Mouse (Mus musculus) adrenal gland, postnatal 4 days (tissue): ENCODE measurements around the gene Cd207. TPM values are rescaled to one million over a fixed set of nuclear protein-coding genes. Genes with fewer than 3 reads are reported as not detected.
"Not testable (repeated sequence)": the region's sequence is repeated elsewhere in the genome, so short reads cannot be mapped to it uniquely, and the experiment has no call there.

Experiments used
- DNase-seq, 2 experiments: peaks; one replicate each; pipeline ENCODE4 v3.0.0; 2021 to 2022; ENCODE audit warnings: low spot score in 2 of 2, mixed read lengths in 2 of 2
- total RNA-seq, 2 experiments: library from RNA; stranded (reverse); gene quantifications; 2 replicates each; pipeline ENCODE4 v1.2.3; 2021

Cd207 gene
- total RNA-seq, 2 experiments from 2014 or later, result 0.45 TPM; not detected in 1

DNA sequence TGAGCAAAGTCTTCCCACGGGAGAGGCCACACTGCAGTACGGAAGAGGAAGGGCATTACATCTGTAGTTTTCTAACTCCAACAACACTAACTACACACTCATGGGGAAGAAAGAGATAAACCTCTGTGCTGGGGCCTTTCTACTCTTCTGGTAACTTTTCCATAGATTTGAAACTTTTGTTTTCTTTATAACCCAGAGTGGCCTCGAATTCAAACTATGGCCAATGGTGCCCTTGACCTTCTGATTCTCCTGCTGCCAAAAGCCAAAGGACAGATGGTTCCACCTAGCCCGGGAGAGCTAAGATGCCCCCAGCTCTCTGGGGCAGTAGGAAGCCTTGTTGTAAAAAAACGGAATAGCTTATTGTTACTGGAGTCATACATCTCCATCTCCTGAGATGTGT is 22.3 kb upstream of the Cd207 start:
- DNase-seq, result no peak

DNA sequence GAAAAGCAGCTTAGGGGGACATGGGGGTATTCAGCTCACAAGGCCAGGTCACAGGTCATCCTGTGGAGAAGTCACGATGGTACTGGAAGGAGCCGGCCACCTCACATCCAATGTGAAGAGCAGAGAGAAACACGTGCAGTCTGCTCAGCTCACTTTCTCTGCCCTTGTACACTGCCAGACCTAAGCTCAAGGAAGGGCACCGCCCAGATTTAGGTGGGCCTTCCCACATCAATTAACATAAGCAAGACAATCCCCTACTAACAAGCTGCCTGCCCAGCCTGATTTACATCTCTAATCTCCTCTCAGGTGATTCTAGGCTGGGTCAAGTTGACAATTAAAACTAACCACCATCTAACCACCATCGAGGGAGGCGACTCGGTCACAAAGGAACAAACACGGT is 20.3 kb upstream of the Cd207 start:
- no peak for DNase-seq

DNA sequence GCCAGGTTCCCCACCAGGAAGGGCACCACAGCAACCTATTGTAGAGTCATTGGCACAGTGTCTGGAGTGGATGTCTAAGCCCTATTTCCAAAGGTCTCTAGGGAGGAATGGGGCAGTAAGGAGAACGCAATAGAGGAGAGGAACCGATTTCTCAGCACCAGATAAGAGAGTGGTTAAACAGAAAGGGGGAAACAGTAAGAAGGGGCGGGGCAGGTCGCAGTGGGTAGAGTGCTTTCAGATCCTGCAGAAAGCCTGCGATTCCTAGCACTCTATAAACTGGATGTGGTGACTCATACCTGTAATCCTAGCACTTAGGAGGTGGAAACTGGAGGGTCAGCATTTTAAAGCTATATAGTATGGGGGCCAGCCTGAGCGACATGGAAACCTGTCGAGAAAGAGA is 19.0 kb upstream of the Cd207 start:
- no peak for DNase-seq

DNA sequence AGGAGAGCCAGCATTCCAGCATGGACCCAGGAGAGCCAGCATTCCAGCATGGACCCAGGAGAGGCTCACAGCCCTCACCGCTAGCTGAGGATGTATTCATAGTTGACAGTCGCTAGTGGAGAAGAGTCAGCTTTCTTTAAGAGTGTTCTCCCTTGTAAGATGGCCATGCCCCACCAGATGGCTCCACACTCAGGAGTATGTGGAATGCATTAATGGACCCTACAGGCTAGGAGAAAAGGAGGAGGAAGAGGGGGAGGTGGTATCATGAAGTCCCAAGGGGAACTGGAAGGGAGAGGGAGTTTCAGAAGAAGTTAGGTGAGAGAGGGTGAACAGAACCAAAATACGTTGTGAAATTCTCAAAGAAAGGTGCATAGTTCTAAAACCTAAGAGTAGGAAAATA is 18.1 kb upstream of the Cd207 start:
- no peak for DNase-seq

DNA sequence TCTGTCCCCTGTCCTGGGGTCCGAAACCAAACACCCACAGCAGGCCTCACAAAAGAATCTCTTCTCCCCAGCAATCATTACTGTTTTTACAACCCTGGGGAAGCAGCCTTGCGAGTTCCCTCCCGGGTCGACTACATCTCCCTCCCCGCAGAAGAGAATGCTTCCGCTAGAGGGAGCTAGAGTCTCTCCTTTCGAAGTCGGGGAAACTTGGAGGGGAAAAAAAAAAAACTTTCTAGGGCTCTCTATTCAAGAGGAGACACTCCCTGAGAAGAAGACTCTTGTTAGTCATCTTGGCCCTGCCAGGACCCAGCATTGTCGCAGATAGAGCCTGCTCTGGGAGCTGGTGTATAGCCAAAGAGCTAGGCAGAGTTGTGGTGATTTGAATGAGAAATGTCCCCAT is 16.2 kb upstream of the Cd207 start:
- peak in 1 of 2 experiments; percentile 18 for DNase-seq

DNA sequence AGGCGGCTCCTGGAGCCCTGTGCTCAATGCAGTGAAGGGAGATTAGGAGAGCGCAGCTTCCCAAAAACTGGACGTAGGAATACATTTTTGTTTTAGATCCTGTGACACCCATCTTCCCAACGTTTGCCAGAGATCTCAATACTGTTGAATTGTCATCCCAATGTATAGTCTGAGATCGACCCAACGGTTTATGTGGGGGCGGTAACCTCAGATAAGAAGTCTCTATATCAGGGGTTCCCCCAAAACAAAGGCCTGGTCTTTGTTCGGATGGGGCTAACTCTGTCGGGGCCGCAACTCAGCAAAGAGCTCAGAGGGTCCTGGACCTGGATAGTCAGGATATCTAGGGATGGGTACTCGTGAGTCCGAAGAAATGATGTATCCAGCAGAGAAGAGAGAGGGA is 15.3 kb upstream of the Cd207 start:
- DNase-seq, result no peak

DNA sequence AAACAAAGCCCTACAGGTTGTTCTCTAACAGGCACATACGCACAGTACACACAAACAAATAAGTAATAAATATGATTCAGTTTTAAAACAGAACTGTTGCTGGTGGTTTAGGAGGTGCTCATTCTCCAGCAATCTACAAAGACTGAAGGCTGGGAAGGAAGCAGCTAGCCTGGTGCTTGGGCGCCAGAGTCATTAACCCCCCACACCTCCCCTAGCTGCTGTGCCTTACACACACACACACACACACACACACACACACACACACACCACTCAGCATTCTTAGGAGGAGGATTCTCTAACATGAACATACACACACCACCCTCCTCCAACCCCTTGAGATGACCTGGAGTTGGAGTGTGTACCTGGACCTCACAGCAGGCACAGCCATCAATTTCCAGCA is 13.3 kb upstream of the Cd207 start:
- no peak for DNase-seq

DNA sequence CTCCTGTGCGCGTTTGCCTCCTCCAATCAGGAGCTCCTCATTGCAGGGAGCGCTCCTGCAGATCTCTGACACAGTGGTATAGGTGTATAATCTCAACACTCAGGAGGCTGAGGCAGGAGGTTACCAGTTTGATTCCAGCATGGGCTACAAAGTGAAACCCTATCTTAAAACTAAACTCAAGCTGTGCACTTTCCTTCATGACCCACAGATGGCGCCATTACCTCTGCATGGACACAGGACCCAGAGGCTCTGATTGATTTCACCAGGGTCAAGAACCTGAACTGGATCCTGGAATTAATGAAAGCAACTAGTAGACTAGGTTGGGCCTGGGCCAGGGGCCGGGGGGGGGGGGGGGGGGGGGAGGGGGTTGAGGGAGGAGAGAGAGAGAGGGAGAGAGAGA is 12.6 kb upstream of the Cd207 start:
- DNase-seq, result no peak

DNA sequence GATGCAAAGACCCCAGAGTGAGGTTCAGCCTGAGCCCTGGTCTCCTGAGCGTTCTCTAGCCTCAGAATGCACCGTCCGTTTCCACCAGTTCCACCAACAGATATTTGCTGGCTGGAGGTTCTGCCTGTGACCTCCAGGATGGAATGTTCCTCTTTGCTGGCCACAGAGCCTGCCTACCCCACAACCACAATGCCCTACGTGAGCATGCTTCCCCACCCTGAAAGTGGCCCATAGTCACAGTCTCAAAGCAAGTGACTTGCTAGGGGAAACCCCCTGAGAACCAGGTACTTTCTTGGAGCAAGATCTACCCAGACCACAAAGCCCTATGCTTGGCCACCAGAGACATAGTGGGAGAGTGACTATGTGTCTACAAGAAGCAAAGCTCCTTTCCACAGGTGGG is 11.7 kb upstream of the Cd207 start:
- no peak for DNase-seq

DNA sequence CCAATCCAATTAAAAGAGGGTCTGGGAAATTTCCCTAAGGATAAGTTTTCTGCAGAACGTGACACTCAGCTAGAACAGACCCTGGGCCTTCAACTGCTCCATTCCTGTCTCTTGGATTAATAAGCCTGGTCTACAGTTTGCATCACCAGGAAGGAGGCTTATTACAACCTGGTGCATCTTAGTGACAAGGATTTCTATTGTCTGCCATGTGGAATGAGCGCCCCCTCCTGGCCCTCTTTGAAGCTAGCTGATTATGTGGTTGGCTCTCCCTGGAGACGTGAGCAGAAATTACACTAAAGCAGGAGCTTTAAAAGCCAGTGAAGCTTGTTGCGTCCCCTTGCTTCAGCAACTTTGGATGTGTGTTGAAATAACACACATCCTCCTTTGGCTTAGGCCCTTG is 4.3 kb downstream of the Cd207 start:
- DNase-seq, result peak; percentile 50 to 54

DNA sequence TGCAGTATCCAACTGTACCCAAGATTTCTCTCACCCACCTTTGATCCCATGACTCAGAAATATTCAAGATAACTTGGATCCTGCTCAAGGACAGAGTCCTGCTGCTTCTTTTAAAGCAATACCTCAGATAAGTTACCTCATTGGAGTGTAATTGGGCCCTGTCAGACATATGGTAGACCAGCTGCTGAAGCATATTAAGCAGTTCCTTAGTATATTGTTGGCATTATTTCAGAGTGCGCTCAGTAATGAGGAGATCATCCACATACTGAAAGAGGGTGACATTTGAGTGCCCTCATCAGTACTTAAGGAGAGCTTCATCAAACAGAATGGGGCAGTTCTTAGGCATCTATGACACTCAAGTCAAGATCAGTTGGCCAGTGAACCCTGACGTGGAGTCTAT is 12.6 kb downstream of the Cd207 start:
- no peak for DNase-seq

DNA sequence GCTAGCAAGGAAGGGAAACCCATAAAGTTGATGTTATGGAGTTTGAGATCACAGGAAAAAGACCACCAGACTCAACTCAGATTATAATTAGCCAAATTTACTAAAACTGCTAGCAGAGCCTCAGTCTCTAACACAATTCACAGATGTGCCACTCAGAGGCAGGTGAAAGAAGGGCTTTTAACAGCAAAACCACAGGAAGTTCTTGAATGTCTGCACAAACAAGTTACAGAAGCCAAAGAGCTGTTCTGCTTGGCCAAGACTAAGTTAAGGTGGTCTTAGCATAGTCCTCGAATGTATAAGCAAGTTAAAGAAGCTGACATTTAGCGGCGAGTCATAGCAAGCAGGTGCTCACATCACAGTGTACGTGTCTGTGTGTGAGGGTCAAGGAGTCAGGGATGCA is 16.8 kb downstream of the Cd207 start:
- no peak for DNase-seq

DNA sequence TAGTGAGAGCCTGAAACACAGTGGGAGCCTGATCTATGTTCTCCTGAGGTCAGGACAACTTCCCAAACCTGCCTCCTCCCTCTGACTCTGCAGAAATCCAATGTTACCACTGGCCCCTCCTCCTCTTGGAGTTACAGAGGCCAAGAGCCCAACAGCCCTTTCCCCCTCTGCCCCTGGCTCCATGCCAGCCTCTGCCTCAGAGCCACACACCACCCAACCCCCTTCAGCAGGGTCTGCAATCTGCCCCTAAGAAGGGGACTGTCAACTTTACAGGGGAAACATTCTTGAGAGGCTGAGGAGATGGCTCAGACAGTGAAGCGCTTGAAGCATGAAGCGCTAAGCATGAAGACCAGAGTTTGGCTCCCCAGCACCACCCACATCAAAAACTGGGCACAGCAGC is 21.6 kb downstream of the Cd207 start, which contains the start of gene Clec4f:
Gene Clec4f (minus strand): TSS at position 101 of the 400 bp plus-strand sequence.
- no peak for DNase-seq

DNA sequence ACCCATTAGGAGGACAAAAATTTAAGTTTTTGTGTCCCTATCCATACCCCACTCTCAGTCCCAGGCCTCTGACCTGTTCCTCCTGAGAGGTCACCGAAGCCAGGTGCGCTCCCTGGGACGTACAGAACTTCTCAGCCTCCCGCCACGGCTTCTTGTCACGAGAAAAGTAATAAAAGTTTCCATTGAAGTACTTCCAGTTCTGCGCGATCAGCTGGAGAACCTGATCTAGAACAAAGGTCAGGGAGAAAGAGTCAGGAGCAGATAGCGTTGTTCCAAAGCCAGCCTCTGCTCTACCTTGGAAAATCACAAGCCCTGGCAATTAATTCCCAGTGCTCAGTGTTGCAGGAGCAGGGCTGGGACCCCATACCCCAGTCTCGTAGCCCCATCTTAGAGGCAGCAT is 30.9 kb downstream of the Cd207 start:
- DNase-seq, result no peak

DNA sequence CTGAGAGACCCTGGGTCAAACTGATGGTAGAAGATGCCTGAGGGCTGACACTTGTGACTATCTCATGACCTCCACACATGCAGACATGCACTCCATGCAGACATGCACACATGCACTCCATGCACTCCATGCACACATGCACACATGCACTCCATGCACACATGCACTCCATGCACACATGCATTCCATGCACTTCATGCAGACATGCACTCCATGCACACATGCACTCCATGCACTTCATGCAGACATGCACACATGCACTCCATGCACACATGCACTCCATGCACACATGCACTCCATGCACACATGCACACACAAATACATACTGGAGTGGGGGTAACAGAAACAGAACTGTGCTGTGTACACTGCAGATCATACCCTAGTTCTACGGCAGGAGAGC is 42.3 kb downstream of the Cd207 start:
- no peak for DNase-seq

DNA sequence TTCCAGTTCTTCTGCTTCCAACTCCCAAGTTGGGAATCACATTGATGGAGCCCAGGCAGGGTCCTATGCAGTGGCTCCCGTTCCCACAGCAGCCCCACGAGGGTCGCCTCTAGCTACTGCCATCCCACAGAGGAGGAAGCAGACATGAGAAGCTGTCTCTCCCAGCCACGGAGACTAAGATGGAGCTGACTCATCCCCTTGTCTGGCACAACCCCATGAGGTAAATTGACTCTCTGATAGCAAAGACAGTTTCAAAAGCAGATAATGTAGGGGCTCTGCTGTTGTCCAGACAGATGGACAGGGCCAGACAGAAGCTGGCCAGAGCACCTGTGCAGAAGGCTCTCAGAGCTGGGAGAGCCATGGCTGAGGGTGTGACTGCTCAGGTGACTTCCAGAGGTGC is 43.0 kb downstream of the Cd207 start:
- not testable (repeated sequence) for DNase-seq

DNA sequence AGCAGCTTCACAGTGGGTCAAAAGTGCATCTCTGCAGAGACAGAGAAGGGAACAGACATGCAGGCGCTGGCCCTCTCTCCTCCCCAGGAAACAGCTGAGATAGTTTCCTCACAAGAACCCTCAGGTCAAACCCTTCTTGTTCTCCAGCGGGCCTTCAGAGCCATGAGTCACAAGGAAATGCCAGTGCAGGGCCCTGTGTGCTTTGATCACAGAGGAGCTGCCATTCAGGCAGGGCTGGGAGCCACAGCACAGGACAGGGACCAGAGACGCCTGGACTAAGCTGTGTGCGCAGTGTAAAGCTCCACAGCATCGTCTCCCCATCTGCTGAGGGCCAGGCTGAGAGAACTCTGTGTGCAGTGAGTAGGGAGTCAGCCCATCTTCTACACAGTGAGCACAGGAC is 43.6 kb downstream of the Cd207 start:
- not testable (repeated sequence) for DNase-seq

DNA sequence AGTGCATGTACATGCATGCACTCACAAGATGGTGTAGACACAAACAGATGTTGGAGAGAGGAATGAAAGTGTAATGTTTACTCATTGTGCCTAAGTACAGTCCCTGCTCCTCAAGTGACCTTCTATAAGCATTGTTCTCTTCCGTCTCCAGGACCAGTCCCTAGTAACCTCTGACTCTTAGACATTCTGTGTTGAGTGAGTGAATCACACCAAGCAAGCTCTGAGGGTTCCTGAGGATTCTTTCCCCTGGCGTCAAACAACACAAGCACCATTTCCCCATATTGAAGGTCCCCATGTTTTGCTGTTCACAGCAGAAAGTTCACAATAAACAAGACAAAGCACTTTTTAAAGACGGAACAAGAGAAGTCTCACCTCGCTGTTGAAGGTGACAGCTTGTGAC is 45.8 kb downstream of the Cd207 start:
- DNase-seq, result no peak

DNA sequence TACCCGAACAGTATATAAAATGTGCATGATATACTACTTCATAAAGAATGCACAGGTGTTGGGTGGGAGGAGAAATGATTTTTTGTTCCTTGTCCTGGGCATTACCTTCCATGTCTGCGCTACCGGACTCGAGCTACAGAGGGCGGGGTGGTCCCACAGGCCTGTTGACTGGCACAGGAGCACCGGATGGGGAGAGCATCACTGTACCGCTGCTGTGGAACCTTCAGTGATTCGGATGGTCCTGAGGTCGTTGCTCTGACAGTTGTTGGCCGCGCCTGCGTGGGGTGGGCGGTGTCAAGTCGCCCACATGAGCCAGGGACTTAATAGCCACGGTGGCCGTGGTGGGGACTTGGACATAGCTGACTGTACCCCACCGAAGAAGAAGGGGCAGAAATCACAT is 50.9 kb downstream of the Cd207 start:
- DNase-seq, result no peak

Other genes starting within 250 kb of the Cd207 start
- 10 to 100 TPM; 79.0 to 79.5 TPM for gene Tet3, start 218.8 kb downstream of the Cd207 start, total RNA-seq
- 10 to 100 TPM; 46.9 to 53.4 TPM for gene Dguok, start 170.9 kb downstream of the Cd207 start, total RNA-seq
- 1 to 10 TPM; 3.1 to 4.3 TPM for gene Actg2, start 141.6 kb downstream of the Cd207 start, total RNA-seq
- gene Stambp, start 105.1 kb downstream of the Cd207 start, total RNA-seq, result 10 to 100 TPM; 32.9 to 33.0 TPM
- 1 to 10 TPM in 1 of 2 experiments, under 1 TPM in 1; 0.22 to 6.4 TPM for gene Clec4f, start 21.7 kb downstream of the Cd207 start, total RNA-seq
- gene Vax2, start 33.4 kb upstream of the Cd207 start, total RNA-seq, result not detected
- gene Atp6v1b1, start 65.1 kb upstream of the Cd207 start, total RNA-seq, result 10 to 100 TPM in 1 of 2 experiments, under 1 TPM in 1; 0.31 to 13.7 TPM
- gene Ankrd53, start 84.8 kb upstream of the Cd207 start, total RNA-seq, result under 1 TPM; 0.28 to 0.39 TPM
- gene Tex261, start 98.0 kb upstream of the Cd207 start, total RNA-seq, result 10 to 100 TPM; 93.7 to 93.9 TPM
- gene Nagk, start 117.1 kb upstream of the Cd207 start, total RNA-seq, result 10 to 100 TPM; 65.5 to 70.1 TPM
- 10 to 100 TPM; 32.5 to 36.2 TPM for gene Paip2b, start 153.9 kb upstream of the Cd207 start, total RNA-seq
- gene Zfp638, start 189.3 kb upstream of the Cd207 start, total RNA-seq, result 100 to 1,000 TPM in 1 of 2 experiments, 10 to 100 TPM in 1; 99.9 to 101 TPM